Mouse (Mus musculus) stomach, postnatal 0 days (tissue): ENCODE results near the gene Ccdc36. TPM values are rescaled to one million over a fixed set of nuclear protein-coding genes. Genes with fewer than 3 reads are reported as not detected.

Experiments
- ATAC-seq: fragments of 200-750 bp; cut with Nextera tagmentation; 2 replicates; pipeline ENCODE4 v1.8.0; 2017; ENCODE audit not compliant: low FRiP score, low TSS enrichment
- DNase-seq: peaks from one replicate; pipeline ENCODE4 v3.0.0-alpha.2; 2016; ENCODE audit warnings: low spot score
- H3K27ac ChIP-seq: fragments of 300-500 bp; sonication (generic); replicated peaks from 2 replicates; pipeline ENCODE4 v1.5.1; 2014; ENCODE audit warnings: mild to moderate bottlenecking, control low read depth
- H3K27me3 ChIP-seq: fragments of 300-500 bp; sonication (generic); 2 replicates; pipeline ENCODE4 v1.6.1; 2014; ENCODE audit warnings: low read length; ENCODE audit not compliant: control insufficient read depth, insufficient read depth
- H3K36me3 ChIP-seq: fragments of 300-500 bp; sonication (generic); 2 replicates; pipeline ENCODE4 v1.6.1; 2014; ENCODE audit warnings: low read length, mixed read lengths; ENCODE audit not compliant: control insufficient read depth, insufficient read depth
- H3K4me1 ChIP-seq: fragments of 300-500 bp; sonication (generic); replicated peaks from 2 replicates; pipeline ENCODE4 v1.6.1; 2014; ENCODE audit warnings: antibody characterized with exemption; ENCODE audit not compliant: control insufficient read depth, insufficient read depth
- H3K4me2 ChIP-seq: fragments of 300-500 bp; sonication (generic); replicated peaks from 2 replicates; pipeline ENCODE4 v1.6.1; 2014; ENCODE audit warnings: low read depth, mild to moderate bottlenecking, control low read depth, moderate library complexity
- H3K4me3 ChIP-seq: fragments of 300-500 bp; sonication (generic); 2 replicates; pipeline ENCODE4 v1.5.1; 2014; ENCODE audit warnings: low read depth, low read length, control low read depth
- H3K9ac ChIP-seq: fragments of 300-500 bp; sonication (generic); 2 replicates; pipeline ENCODE4 v1.6.1; 2014; ENCODE audit warnings: mild to moderate bottlenecking, low read length, control low read depth, mixed read lengths
- H3K9me3 ChIP-seq: fragments of 300-500 bp; sonication (generic); 2 replicates; pipeline ENCODE4 v1.6.1; 2016; ENCODE audit warnings: low read length; ENCODE audit not compliant: control insufficient read depth
- CTCF ChIP-seq: IDR thresholded peaks from 2 replicates; pipeline ENCODE4 v1.5.1; 2016; ENCODE audit warnings: antibody characterized with exemption, low read depth, mild to moderate bottlenecking, moderate library complexity
- EP300 ChIP-seq: optimal IDR thresholded peaks from 2 replicates; pipeline ENCODE3; 2016; ENCODE audit warnings: antibody characterized with exemption
- WGBS: fragments of 180-500 bp; shearing (Covaris S2); extraction: QIAGEN DNeasy Blood & Tissue Kit; methylation state at CpG from one replicate; pipeline ENCODE4 v1.1.7; 2014; 5-methylcytosine and 5-hydroxymethylcytosine counted together
- polyA plus RNA-seq: library from polyadenylated mRNA; unstranded; fragments of >200 nt; fragmentation: Nextera tagmentation; extraction: Ambion mirVana; gene quantifications from 2 replicates; pipeline ENCODE4 v1.2.1, GENCODE M21; 2015

The Ccdc36 gene
- polyA plus RNA-seq, 1 experiment from 2014 or later: 0.41 TPM

DNA sequence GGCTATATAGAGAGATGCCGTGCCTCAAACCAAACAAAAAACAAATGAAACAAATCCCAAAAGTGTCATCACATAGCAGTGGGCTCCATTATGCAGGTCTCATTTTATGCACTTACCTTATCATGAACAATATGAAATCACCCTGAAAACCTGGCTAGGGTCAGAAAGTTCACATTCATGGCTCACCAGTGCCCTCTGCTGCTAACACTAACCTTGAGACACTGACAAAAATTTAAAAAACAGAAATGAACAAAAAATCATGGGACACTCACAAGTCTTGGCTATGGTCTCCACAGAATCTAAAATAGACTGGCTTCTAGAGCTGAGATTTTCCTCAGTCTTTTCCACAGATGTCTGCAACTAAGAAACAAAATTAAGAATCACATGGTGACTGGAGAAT is 16.1 kb downstream of the Ccdc36 start:
- Histone ChIP-seq H3K27ac (no peak overlapping the region), H3K36me3 (no peaks in the 10 kb centered on the region), H3K9me3 (no peaks in the 10 kb centered on the region), H3K9ac (no peak overlapping the region), H3K4me2 (no peak overlapping the region), H3K27me3 (no peaks in the 10 kb centered on the region), H3K4me1 (no peaks in the 10 kb centered on the region), H3K4me3 (no peak overlapping the region)
- TF ChIP-seq CTCF (peak; percentile 65), EP300 (no peak)
- WGBS: 68% methylated on average over 1 of the region's 1 CpGs
- DNase-seq (no peak), ATAC-seq (no peak)

GRCm38 (mm10) chr9:108411381-108411942 is 16.8 kb downstream of the Ccdc36 start:
- no peak for DNase-seq
- no peaks in the 10 kb centered on the region for H3K4me1 ChIP-seq
- no peaks in the 10 kb centered on the region for H3K9me3 ChIP-seq
- no peak overlapping the region for H3K9ac ChIP-seq
- no peak overlapping the region for H3K27ac ChIP-seq
- no peak for TF ChIP-seq EP300
- no peak for TF ChIP-seq CTCF
- H3K4me3 ChIP-seq: no peak overlapping the region
- 77% methylated on average over 9 of the region's 9 CpGs for WGBS
- no peaks in the 10 kb centered on the region for H3K27me3 ChIP-seq
- H3K36me3 ChIP-seq: no peaks in the 10 kb centered on the region
- H3K4me2 ChIP-seq: no peak overlapping the region
- ATAC-seq: no peak

DNA sequence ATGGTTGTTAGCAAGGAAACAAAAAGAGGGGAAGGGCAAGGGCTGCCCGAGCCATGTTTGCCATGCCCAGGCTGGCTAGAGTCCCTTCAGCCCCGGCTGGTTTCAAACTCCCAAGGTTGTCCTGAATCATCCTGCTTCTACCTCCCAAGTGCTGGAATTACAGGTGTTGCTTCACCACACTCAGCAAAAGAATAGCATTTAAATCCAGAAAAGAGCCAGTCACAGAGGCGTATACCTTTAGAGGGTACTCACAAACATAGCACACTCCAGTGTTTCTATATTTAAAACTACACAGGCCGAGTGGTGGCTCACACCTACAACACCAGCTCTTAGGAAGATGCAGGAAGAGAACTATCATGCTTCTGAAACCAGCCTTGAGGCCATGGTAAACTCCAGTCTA is 18.7 kb downstream of the Ccdc36 start:
- Histone ChIP-seq H3K4me1 (no peaks in the 10 kb centered on the region), H3K4me3 (no peak overlapping the region), H3K36me3 (no peaks in the 10 kb centered on the region), H3K27me3 (no peaks in the 10 kb centered on the region), H3K4me2 (no peak overlapping the region), H3K9ac (no peak overlapping the region), H3K9me3 (no peaks in the 10 kb centered on the region), H3K27ac (no peak overlapping the region)
- TF ChIP-seq EP300 (no peak), CTCF (no peak)
- ATAC-seq (no peak), DNase-seq (no peak)
- WGBS: 82% methylated on average over 4 of the region's 4 CpGs

DNA sequence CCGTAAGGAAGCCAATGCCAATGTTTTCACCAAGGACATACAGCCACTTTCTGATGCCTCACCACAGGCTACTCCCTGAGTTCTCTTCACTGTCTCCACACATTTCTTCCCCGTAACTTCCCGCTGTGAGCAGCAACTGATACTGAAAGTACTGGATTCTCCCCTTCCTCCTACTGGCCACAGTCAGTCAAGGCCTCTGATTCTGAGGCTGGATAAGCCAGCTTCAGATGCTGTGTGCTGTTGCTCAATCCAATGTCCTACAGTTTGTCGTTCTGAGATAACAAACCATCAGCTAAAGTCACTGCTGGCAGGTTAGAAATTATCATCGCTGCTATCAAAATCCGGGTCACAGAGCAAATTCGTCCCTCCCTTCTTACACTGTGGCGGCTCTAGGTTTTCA is 23.8 kb downstream of the Ccdc36 start:
- Histone ChIP-seq H3K27ac (no peak overlapping the region), H3K27me3 (no peaks in the 10 kb centered on the region), H3K4me1 (no peaks in the 10 kb centered on the region), H3K36me3 (no peaks in the 10 kb centered on the region), H3K9me3 (no peaks in the 10 kb centered on the region), H3K4me3 (no peak overlapping the region), H3K9ac (no peak overlapping the region), H3K4me2 (no peak overlapping the region)
- DNase-seq (no peak), ATAC-seq (no peak)
- no peak for TF ChIP-seq EP300
- TF ChIP-seq CTCF: peak; percentile 24
- WGBS: 63% methylated on average over 8 of the region's 8 CpGs

DNA sequence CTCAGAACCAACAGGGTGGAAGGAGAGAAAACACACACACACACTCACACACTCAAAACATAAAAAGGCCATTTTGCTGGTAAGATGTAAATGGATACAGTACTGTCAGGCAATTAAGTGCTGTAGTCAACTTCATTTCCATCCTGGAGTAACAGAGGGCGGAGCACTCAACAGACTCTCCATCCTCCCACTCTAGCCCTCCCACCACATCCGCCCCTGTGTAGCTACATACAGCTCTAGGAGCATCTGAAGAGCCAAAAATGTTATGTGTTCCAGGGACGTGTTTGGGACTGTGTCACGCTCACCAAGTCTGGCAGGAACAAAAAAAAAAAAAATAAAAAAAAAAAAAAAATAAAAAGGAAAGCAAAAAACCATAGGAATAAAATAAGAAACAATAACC is 25.2 kb downstream of the Ccdc36 start:
- peak overlapping the region; percentile 65; the same call in 1 of the 2 replicates for H3K27ac ChIP-seq

GRCm38 (mm10) chr9:108401186-108401960 is 26.9 kb downstream of the Ccdc36 start:
- no peak for TF ChIP-seq CTCF
- no peak for TF ChIP-seq EP300
- Histone ChIP-seq H3K36me3 (no peaks in the 10 kb centered on the region), H3K4me2 (no peak overlapping the region), H3K27me3 (no peaks in the 10 kb centered on the region), H3K27ac (peak overlapping the region; percentile 76), H3K4me1 (no peaks in the 10 kb centered on the region), H3K9me3 (no peaks in the 10 kb centered on the region), H3K4me3 (no peak overlapping the region), H3K9ac (no peak overlapping the region)
- WGBS: 53% methylated on average over 7 of the region's 7 CpGs
- ATAC-seq (no peak), DNase-seq (no peak)

More for the DNA sequence above, 25.2 kb downstream of the Ccdc36 start:
- no peak overlapping the region for H3K4me2 ChIP-seq
- no peak overlapping the region for H3K9ac ChIP-seq
- no peak for ATAC-seq
- no peak for TF ChIP-seq CTCF
- no peak for TF ChIP-seq EP300
- H3K36me3 ChIP-seq: no peaks in the 10 kb centered on the region
- no peaks in the 10 kb centered on the region for H3K9me3 ChIP-seq
- H3K27me3 ChIP-seq: no peaks in the 10 kb centered on the region
- no peaks in the 10 kb centered on the region for H3K4me1 ChIP-seq
- DNase-seq: no peak
- H3K4me3 ChIP-seq: no peak overlapping the region
- 80% methylated on average over 4 of the region's 4 CpGs for WGBS
